Mouse (Mus musculus) testis, adult 2 months (tissue): Measurements from ENCODE around the gene Trim46.

Experiments
- CTCF ChIP-seq: fragments of 200-500 bp; IDR thresholded peaks from 2 replicates; pipeline ENCODE4 v1.5.1; 2012; ENCODE audit warnings: low read depth, mild to moderate bottlenecking, inconsistent platforms, low read length, moderate library complexity; ENCODE audit not compliant: control insufficient read depth, insufficient read depth, insufficient replicate concordance
- POLR2A ChIP-seq: fragments of 200-500 bp; IDR thresholded peaks from 2 replicates; pipeline ENCODE4 v1.6.1; 2012; ENCODE audit warnings: low read depth, mild to moderate bottlenecking, inconsistent platforms, low read length, moderate library complexity; ENCODE audit not compliant: control insufficient read depth

DNA sequence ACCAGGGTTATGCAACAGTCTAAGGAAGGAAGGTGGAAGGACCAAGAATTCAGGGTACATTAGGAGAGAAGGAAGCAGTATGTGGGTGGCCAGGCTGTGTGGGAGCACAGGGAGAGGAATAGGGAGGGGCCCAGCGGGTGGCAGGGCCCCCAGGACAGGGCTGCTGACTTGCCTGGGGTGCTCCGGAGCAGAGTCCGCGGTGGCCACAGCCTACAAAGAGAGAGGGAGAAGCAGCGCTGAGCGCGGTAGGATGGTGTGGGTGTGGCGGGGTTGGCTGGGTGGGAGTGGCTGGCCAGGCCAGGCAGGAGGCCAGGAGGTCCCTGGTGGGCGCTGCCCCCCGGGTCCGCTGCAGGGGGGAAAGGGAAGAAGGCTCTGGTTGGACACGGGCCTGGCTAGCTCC, 7.6 kb downstream of the Trim46 start:
- no peak for TF ChIP-seq CTCF
- no peak for TF ChIP-seq POLR2A
